Mouse (Mus musculus): ENCODE measurements around the gene Ap1m1. TPM values are rescaled to one million over a fixed set of nuclear protein-coding genes. Genes with fewer than 3 reads are reported as not detected.

Ap1m1 gene
- polyA plus RNA-seq (2014; fragmentation: Nextera tagmentation; extraction: Ambion mirVana) = 112 and 123 TPM in 2 replicates

- ATAC-seq (replicated peaks; ENCODE audit: insufficient number of reproducible peaks, low FRiP score, low TSS enrichment, low read depth) (peak; percentile 95), DNase-seq (ENCODE audit: low spot score) (peak; percentile 100)
- Histone ChIP-seq H3K9me3 (replicated peaks; ENCODE audit: control insufficient read depth, low read length) (no peaks in the 10 kb centered on the region), H3K4me2 (ENCODE audit: low read depth, low read length) (peak within 1 kb of the TSS; percentile 50), H3K27me3 (ENCODE audit: control insufficient read depth, insufficient read depth, low read length) (no peaks in the 10 kb centered on the region), H3K27ac (replicated peaks; ENCODE audit: low read depth, low read length) (peak within 1 kb of the TSS; percentile 75), H3K4me3 (ENCODE audit: low read depth, low read length) (peak within 1 kb of the TSS; percentile 49), H3K4me1 (ENCODE audit: control insufficient read depth, insufficient read depth, low read length) (no peaks in the 10 kb centered on the region; the same call in 1 of the 2 replicates), H3K36me3 (replicated peaks; ENCODE audit: control insufficient read depth, insufficient read depth, low read depth, low read length) (no peaks in the 10 kb centered on the region), H3K9ac (replicated peaks; ENCODE audit: low read length) (peak within 1 kb of the TSS; percentile 45)
- under 1% methylated on average over 54 of the region's 54 CpGs for WGBS
Observed at GRCm38 (mm10) chr8:72239499-72240402, at the start of gene Ap1m1. TSS of gene Ap1m1 (plus strand) at chr8:72240018.

- Histone ChIP-seq H3K4me2 (ENCODE audit: low read depth, low read length) (no peak overlapping the region), H3K4me1 (ENCODE audit: control insufficient read depth, insufficient read depth, low read length) (no peaks in the 10 kb centered on the region), H3K9me3 (replicated peaks; ENCODE audit: control insufficient read depth, low read length) (no peaks in the 10 kb centered on the region), H3K27ac (replicated peaks; ENCODE audit: low read depth, low read length) (no peak overlapping the region), H3K4me3 (ENCODE audit: low read depth, low read length) (no peak overlapping the region), H3K27me3 (ENCODE audit: control insufficient read depth, insufficient read depth, low read length) (no peaks in the 10 kb centered on the region), H3K9ac (replicated peaks; ENCODE audit: low read length) (no peak overlapping the region), H3K36me3 (replicated peaks; ENCODE audit: control insufficient read depth, insufficient read depth, low read depth, low read length) (no peaks in the 10 kb centered on the region)
- 78% methylated on average over 2 of the region's 2 CpGs for WGBS
- ATAC-seq (replicated peaks; ENCODE audit: insufficient number of reproducible peaks, low FRiP score, low TSS enrichment, low read depth) = no peak
- no peak for DNase-seq (ENCODE audit: low spot score)
Observed at GRCm38 (mm10) chr8:72190215-72190539, 49.6 kb upstream of the Ap1m1 start.

GRCm38 (mm10) chr8:72192065-72192464, 47.8 kb upstream of the Ap1m1 start:
- H3K4me3 ChIP-seq (ENCODE audit: low read depth, low read length) = no peak overlapping the region
- H3K36me3 ChIP-seq (replicated peaks; ENCODE audit: control insufficient read depth, insufficient read depth, low read depth, low read length) = no peaks in the 10 kb centered on the region
- no peak overlapping the region for H3K27ac ChIP-seq (replicated peaks; ENCODE audit: low read depth, low read length)
- no peak overlapping the region for H3K4me2 ChIP-seq (ENCODE audit: low read depth, low read length)
- DNase-seq (ENCODE audit: low spot score) (no peak), ATAC-seq (replicated peaks; ENCODE audit: insufficient number of reproducible peaks, low FRiP score, low TSS enrichment, low read depth) (no peak)
- H3K4me1 ChIP-seq (ENCODE audit: control insufficient read depth, insufficient read depth, low read length) = no peaks in the 10 kb centered on the region
- no peaks in the 10 kb centered on the region for H3K9me3 ChIP-seq (replicated peaks; ENCODE audit: control insufficient read depth, low read length)
- H3K27me3 ChIP-seq (ENCODE audit: control insufficient read depth, insufficient read depth, low read length) = no peaks in the 10 kb centered on the region
- H3K9ac ChIP-seq (replicated peaks; ENCODE audit: low read length) = no peak overlapping the region

DNA sequence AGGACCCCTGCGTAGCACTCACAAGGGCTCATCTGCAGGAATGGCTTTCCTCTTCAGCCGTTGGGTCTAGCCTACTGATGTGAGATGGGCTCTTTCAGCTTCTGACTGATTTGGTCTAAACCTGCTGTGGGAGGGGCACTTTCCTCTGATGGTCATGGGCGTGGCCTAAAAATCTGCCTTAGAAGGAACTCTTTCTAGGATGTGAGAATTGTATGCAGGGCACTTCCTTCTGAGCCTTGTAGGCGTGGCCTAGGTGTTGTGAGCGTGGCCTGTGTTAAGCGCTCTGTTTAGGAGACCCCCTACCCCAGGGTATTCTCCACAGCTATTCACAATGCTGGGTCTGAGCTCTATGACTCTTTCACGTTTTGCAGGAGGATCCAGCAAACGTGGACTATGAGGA, 41.8 kb upstream of the Ap1m1 start:
- no peak for ATAC-seq (replicated peaks; ENCODE audit: insufficient number of reproducible peaks, low FRiP score, low TSS enrichment, low read depth)
- no peak overlapping the region for H3K9ac ChIP-seq (replicated peaks; ENCODE audit: low read length)
- no peak for DNase-seq (ENCODE audit: low spot score)
- no peaks in the 10 kb centered on the region for H3K4me1 ChIP-seq (ENCODE audit: control insufficient read depth, insufficient read depth, low read length)
- H3K36me3 ChIP-seq (replicated peaks; ENCODE audit: control insufficient read depth, insufficient read depth, low read depth, low read length) = no peaks in the 10 kb centered on the region
- no peaks in the 10 kb centered on the region; the same call in 1 of the 2 replicates for H3K9me3 ChIP-seq (replicated peaks; ENCODE audit: control insufficient read depth, low read length)
- H3K27ac ChIP-seq (replicated peaks; ENCODE audit: low read depth, low read length) = no peak overlapping the region
- 52% methylated on average over 8 of the region's 8 CpGs for WGBS
- no peaks in the 10 kb centered on the region for H3K27me3 ChIP-seq (ENCODE audit: control insufficient read depth, insufficient read depth, low read length)
- H3K4me3 ChIP-seq (ENCODE audit: low read depth, low read length) = no peak overlapping the region
- no peak overlapping the region for H3K4me2 ChIP-seq (ENCODE audit: low read depth, low read length)

GRCm38 (mm10) chr8:72208582-72208981, 31.2 kb upstream of the Ap1m1 start:
- WGBS = 68% methylated on average over 1 of the region's 1 CpGs
- no peak overlapping the region for H3K27ac ChIP-seq (replicated peaks; ENCODE audit: low read depth, low read length)
- no peak overlapping the region for H3K9ac ChIP-seq (replicated peaks; ENCODE audit: low read length)
- H3K36me3 ChIP-seq (replicated peaks; ENCODE audit: control insufficient read depth, insufficient read depth, low read depth, low read length) = no peaks in the 10 kb centered on the region
- H3K27me3 ChIP-seq (ENCODE audit: control insufficient read depth, insufficient read depth, low read length) = no peaks in the 10 kb centered on the region
- H3K4me2 ChIP-seq (ENCODE audit: low read depth, low read length) = no peak overlapping the region
- H3K4me3 ChIP-seq (ENCODE audit: low read depth, low read length) = no peak overlapping the region
- no peaks in the 10 kb centered on the region for H3K4me1 ChIP-seq (ENCODE audit: control insufficient read depth, insufficient read depth, low read length)
- no peaks in the 10 kb centered on the region for H3K9me3 ChIP-seq (replicated peaks; ENCODE audit: control insufficient read depth, low read length)
- DNase-seq (ENCODE audit: low spot score) (no peak), ATAC-seq (replicated peaks; ENCODE audit: insufficient number of reproducible peaks, low FRiP score, low TSS enrichment, low read depth) (no peak)

DNA sequence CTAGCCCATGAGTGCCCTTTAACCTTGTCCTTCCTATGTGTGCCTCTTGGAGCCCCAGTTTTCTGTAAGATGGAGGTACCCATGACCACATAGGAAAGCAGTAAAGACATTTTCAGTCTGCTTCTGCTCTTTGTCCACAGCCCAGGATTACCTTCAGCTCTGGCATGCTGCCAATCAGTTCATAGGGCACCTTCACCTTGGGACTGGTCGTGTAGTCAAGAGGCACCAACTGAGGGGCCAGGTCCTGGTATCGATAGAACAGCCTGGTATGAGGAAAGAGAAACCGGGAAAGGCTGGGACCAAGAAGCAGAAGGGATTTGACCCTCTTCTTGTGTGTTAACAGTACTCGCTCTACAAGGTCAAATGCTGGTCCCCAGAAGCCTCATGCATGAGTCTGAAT, 29.6 kb upstream of the Ap1m1 start:
- DNase-seq (ENCODE audit: low spot score) = no peak
- H3K27ac ChIP-seq (replicated peaks; ENCODE audit: low read depth, low read length) = no peak overlapping the region
- H3K9me3 ChIP-seq (replicated peaks; ENCODE audit: control insufficient read depth, low read length) = no peaks in the 10 kb centered on the region
- no peak overlapping the region for H3K4me2 ChIP-seq (ENCODE audit: low read depth, low read length)
- no peak for ATAC-seq (replicated peaks; ENCODE audit: insufficient number of reproducible peaks, low FRiP score, low TSS enrichment, low read depth)
- no peak overlapping the region for H3K4me3 ChIP-seq (ENCODE audit: low read depth, low read length)
- H3K36me3 ChIP-seq (replicated peaks; ENCODE audit: control insufficient read depth, insufficient read depth, low read depth, low read length) = no peaks in the 10 kb centered on the region
- H3K27me3 ChIP-seq (ENCODE audit: control insufficient read depth, insufficient read depth, low read length) = no peaks in the 10 kb centered on the region
- WGBS = 74% methylated on average over 4 of the region's 4 CpGs
- no peaks in the 10 kb centered on the region for H3K4me1 ChIP-seq (ENCODE audit: control insufficient read depth, insufficient read depth, low read length)
- H3K9ac ChIP-seq (replicated peaks; ENCODE audit: low read length) = no peak overlapping the region

DNA sequence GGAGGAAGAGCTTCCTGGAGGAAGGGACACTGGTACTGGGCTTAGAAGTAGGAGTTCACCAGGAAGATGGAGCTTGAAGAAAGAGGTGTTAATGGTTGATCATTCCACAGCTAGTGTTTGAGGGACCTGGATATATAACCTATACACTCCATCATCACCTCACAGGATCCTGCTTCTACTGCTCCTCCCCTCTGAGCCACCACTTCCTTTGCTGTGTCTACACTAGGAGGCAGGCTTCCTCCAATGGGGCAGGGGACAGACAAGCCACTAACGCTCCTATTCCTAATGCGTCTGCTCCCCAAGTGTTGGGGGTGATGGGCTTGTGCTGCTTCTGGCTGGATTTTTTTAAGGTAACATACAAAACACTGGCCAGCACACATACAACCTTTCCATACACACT, 29.1 kb upstream of the Ap1m1 start:
- ATAC-seq (replicated peaks; ENCODE audit: insufficient number of reproducible peaks, low FRiP score, low TSS enrichment, low read depth) (no peak), DNase-seq (ENCODE audit: low spot score) (no peak)
- H3K27me3 ChIP-seq (ENCODE audit: control insufficient read depth, insufficient read depth, low read length) = no peaks in the 10 kb centered on the region
- H3K36me3 ChIP-seq (replicated peaks; ENCODE audit: control insufficient read depth, insufficient read depth, low read depth, low read length) = no peaks in the 10 kb centered on the region
- no peaks in the 10 kb centered on the region for H3K4me1 ChIP-seq (ENCODE audit: control insufficient read depth, insufficient read depth, low read length)
- no peak overlapping the region for H3K27ac ChIP-seq (replicated peaks; ENCODE audit: low read depth, low read length)
- H3K9me3 ChIP-seq (replicated peaks; ENCODE audit: control insufficient read depth, low read length) = no peaks in the 10 kb centered on the region
- 71% methylated on average over 2 of the region's 2 CpGs for WGBS
- H3K4me3 ChIP-seq (ENCODE audit: low read depth, low read length) = no peak overlapping the region
- no peak overlapping the region for H3K4me2 ChIP-seq (ENCODE audit: low read depth, low read length)
- H3K9ac ChIP-seq (replicated peaks; ENCODE audit: low read length) = no peak overlapping the region

GRCm38 (mm10) chr8:72211846-72212245, 28.0 kb upstream of the Ap1m1 start:
- no peaks in the 10 kb centered on the region for H3K4me1 ChIP-seq (ENCODE audit: control insufficient read depth, insufficient read depth, low read length)
- H3K27ac ChIP-seq (replicated peaks; ENCODE audit: low read depth, low read length) = no peak overlapping the region
- H3K4me3 ChIP-seq (ENCODE audit: low read depth, low read length) = no peak overlapping the region
- DNase-seq (ENCODE audit: low spot score) (no peak), ATAC-seq (replicated peaks; ENCODE audit: insufficient number of reproducible peaks, low FRiP score, low TSS enrichment, low read depth) (no peak)
- H3K4me2 ChIP-seq (ENCODE audit: low read depth, low read length) = no peak overlapping the region
- no peaks in the 10 kb centered on the region for H3K9me3 ChIP-seq (replicated peaks; ENCODE audit: control insufficient read depth, low read length)
- H3K9ac ChIP-seq (replicated peaks; ENCODE audit: low read length) = no peak overlapping the region
- whole genome bisulfite sequencing = 79% methylated on average over 1 of the region's 1 CpGs
- H3K27me3 ChIP-seq (ENCODE audit: control insufficient read depth, insufficient read depth, low read length) = no peaks in the 10 kb centered on the region
- no peaks in the 10 kb centered on the region for H3K36me3 ChIP-seq (replicated peaks; ENCODE audit: control insufficient read depth, insufficient read depth, low read depth, low read length)

All from embryonic facial prominence, embryonic 11.5 days (tissue).